Mouse (Mus musculus): Measurements from ENCODE around the gene Gm42791.

Gm42791 gene

DNA sequence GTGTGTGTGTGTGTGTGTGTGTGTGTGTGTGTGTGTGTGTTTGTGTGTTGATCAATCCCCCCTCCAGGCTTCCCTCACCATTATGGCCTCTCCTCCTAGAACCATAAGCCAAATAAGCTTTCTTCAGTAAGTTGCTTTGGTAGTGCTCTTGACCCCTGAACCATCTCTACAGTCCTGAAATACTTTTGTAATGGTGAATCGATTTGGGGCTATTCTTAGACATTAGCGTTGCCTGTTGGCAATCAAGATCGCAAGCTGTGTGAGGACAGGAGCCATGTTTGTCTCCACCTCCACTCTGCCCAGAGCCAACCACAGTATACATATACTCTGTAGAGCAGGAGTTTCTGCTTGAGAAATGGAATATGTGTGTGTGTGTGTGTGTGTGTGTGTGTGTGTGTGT lies 14.2 kb upstream of the Gm42791 start:
- no peak for DNase-seq (ENCODE audit: low read depth, low spot score)

DNA sequence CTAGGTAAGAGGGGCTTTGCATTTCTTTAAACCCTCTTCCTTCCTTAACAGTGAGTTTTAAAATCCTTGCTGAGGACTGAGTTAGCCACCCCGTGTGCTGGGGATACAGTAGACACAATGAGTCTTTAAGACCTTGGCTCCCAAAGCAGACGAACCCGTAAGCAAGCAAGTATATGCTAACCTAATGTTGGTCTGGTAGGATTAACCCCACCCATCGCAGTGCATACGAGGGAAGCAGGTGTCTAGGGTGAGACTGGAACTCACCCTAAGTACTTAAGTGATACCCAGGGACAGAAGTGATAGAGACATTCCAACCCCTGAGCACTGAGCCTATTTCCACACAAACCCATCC lies 12.3 kb upstream of the Gm42791 start:
- no peak for DNase-seq (ENCODE audit: low read depth, low spot score)

DNA sequence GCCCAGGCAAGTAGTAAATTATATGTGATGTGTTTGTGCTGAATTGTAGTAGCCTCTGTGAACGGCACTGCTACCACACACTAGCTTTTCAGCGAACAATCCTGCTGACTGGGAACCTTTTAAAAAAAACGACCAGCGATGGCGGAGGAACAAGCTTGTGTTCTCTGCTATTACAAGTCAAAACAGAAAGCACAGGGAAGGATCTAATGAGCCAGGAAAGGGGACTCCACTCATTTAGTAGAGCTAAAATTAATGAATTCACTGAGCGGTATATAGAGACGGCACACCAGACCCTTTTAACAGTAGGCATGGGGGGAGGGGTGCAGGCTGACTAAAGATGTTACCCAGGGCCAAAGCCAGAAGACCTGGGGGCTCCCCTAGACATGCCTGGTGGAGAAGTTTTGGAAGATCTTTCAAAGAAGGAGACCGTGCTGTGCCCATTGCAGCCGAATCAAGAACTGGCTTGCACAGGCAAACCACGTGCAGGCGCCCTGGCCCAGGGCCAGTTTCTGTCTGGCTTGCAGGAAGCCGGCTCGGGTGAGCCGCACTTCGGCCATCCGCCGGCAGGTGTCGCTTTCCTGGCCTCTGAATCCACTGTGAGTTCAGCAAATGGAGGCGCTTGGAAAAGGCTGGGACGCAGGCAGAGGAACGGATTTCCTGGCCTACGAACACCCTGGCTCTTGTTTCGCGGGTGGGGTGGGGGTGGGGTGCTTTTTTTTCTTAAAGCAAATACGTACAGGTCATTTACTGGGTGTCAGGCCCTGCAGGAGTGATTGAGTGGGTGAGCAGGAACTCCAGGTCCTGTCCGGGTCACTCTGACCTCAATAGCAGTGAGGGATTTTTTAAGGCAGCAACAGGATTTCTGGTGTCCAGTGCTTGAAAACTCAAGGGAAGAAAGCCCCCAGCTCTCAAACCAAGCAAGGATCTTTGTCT lies 11.7 kb upstream of the Gm42791 start:
- DNase-seq (ENCODE audit: low read depth, low spot score): peak; percentile 97

DNA sequence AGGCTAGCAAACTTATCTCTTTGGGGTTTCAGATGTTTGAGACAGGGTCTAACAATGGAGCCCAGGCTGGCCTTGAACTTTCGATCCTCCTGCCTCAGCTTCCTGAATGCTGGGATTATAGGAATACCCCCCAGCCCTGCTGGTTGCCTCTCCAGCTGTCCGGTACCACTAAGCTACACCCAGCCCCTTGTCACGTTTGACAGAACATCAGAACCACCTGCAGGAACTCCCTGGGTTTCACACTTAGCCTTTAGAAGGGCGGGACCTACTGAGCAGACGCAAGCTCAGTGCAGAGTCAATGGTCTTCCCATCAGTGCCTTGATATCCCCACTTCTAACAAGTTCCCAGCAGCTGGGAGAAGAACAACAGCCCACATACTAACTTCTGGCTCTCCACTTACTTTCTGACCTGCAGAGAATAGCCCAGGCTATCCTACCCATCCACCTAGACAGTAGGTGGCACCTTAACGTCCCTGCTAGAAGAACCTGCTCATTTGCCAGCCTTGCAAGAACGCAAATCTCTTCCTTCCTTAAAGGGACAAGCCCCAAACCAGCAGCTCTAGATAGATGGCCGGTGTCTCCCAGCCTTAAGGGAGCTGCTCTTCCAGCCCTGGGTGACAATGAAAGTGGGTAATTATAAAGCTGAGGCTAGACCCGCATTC lies 10.9 kb upstream of the Gm42791 start:
- no peak for DNase-seq (ENCODE audit: low read depth, low spot score)

DNA sequence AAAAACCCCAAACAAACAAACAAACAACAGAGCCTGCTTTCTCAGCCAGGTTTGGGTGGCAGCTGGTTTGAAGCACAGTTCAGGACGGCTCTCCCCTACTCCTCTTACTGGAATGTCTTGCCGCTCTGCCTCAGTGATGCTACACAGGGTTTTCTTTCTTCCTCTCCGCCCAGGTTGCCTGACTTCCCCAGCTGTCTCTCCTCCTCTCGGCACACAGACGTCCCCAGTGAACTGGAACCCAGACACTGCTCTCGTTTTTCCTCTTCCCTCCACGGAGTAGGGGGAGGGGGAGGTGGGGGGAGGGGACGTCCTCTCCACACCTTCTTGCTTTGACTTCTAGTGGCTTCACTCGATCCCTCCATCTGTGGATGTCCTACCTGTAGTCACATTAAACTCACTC lies 10.1 kb upstream of the Gm42791 start:
- no peak for DNase-seq (ENCODE audit: low read depth, low spot score)

DNA sequence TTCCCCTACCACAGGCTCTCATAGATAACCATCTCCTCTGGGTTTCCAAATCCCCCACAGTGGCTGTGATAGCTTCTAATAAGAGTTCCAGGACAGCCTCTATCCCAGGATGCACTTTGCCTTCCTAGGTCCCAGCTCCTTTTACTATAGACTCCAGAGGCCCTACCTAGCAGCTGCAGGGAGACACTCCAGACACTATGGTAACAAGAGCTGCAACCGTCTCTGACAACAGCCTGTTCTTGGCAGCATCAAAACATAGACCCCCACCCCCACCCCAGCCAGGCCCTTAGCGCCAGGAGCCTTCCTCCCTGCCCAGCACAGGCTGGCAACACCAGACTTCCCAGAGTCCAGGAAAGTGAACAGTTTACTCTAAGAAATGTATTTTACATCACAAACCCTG lies 8.2 kb upstream of the Gm42791 start:
- no peak for DNase-seq (ENCODE audit: low read depth, low spot score)

DNA sequence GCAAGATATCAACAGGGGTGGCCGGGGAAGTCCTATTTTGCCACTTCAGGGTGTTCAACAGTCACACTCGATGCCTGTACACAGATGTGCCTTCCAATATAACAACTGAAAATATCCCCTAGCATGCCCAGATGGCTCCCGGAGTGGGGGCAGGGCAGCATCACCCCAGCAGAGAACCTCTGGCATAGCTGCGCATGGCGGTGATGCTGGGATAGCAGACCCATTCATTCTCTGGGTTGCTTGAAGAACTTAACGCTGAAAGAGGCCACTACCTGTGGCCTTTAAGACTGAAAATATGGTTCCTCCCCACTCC lies 7.8 kb upstream of the Gm42791 start:
- DNase-seq (ENCODE audit: low read depth, low spot score): no peak

DNA sequence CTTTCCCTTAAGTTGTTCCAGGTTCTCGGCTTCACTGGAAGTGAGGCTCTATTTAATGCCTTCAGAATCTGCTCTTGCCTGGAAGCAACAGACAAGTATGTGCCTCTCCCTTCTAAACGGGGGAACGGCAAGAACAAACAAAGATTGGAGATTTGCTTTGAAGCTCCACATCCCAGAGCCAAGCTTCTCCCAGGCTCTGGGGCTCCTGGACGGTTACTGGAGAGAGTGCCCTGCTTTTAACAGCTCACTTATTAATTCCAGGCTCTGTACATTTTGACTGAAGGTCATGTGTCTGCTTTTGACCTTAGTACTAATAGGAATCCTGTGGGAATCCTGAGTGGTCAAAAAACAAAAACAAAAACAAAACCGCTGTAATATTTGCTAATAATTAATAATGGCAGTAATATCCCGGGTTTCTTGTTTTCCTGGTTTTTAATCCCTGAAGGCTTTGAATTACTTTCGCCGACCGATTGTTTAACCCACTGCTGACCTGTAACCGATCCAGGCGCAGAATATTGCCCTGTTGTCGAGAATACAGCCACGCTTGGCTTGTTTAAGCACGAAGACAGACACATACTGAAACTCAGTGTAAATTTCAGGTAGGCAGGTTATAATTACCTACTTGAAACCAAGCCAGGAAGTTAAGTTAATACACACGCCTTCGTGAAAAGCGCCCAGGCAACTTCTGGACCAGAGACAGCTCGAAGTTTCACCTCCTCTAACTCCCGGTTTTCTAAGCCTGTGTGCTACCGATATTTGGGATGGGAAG lies 7.3 kb upstream of the Gm42791 start:
- DNase-seq (ENCODE audit: low read depth, low spot score): no peak

DNA sequence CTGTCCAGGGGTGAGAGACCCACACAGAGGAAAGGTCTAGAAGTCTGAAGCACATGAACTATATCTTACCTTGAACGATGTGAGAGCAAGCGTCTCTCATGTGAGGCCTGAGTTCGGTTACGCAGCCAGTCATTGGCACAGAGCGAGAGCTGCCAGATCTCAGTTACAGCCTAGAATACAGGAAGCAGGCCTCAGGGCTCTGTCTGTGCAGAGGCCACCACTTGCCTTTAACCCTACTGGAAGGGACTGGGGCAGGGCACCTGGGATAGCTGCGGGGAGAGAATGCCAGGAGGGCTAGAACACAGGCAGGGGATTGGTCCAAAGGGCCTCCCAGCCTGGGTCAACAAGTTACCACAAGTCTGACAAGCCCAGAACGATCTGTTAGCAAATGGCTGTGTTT lies 4.9 kb upstream of the Gm42791 start:
- DNase-seq (ENCODE audit: low read depth, low spot score): no peak

DNA sequence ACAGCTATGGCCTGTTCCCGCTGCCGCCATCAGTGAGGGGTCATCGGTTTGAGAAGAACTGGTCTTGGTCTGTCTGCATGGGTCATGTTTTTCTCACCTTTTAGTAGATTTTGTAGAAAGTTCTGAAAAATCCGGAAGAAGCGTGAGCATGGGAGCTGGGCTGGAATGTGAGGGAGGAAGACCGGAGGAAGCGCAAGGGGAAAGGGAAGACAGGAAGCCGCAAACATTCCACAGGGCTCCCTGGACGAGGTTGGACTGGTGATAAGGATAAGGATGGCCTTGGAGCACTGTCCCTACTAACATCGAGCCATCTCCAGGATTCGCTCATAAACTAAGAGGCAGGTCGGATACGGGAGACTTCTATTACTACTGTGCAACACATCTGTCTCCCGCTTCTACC lies 3.6 kb upstream of the Gm42791 start:
- DNase-seq (ENCODE audit: low read depth, low spot score): no peak

DNA sequence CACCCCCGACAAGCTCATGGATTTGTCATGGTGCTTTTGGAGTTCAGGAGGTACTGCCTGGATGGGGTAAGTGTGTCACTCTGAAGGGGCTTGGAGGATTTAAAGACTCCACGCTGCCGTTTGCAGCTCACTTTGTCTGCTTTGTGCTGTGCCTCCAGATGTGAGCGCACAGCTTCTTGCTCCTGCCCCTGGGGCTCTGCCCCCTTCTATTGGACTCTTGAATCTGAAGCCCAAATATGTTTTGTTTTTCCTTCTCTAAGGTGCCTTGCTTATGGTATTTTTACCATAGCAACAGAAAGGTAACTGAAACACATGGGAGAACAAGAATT lies 1.7 kb upstream of the Gm42791 start:
- DNase-seq (ENCODE audit: low read depth, low spot score): no peak

DNA sequence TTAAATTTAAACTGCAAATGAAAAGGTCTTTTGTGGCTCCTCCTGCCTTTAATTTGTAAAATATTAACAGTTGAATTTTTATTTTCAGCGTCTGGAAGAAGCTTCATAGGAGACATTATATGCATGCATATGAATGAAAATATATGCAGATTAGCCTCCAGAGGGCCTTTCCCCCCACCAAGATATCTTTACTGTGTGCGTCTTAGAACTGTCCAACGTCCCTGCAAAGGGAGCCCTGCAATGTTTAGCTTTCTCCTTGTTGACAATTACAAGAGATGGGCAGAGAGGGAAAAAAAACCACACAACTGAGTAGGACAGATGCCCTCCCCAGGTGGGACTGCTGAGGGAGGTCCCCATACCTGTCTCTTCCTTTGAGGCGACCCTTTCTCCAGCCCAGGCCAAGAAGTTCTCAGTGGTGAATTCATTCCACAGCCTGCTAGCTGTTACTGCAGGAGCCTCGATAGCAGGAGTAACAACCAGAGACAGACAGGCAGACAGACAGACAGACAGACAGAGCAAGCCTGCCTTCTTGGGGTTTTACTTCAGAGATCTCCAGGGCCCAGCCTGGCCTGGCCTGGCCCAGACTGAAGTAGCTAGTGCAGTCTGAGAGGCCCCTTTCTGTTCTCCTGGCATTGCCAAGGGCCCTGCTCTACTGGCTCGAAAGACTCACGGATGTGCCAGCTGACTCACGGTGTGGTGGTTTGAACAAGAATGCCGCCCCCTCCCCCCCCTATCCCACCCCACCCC lies 1.2 kb upstream of the Gm42791 start:
- no peak for DNase-seq (ENCODE audit: low read depth, low spot score)

DNA sequence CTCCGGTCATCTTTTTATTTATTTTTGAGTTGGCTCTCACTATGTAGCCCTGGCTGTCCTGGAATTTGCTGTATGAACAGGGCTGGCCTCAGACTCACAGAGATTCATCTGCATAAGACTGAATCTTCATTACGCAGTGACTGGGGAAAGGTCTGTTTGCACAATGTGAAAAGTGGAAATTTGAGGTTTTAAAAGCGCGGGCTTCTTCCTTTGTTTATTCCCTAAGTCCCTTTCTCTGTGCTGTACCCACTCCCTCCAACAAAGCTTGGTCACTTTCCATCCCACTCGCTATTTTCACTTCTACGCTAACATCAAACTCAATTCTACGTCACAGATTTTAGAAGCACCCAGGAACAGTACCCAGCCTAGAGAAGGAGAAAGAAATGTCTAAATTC lies 639 bp downstream of the Gm42791 start:
- no peak for DNase-seq (ENCODE audit: low read depth, low spot score)

DNA sequence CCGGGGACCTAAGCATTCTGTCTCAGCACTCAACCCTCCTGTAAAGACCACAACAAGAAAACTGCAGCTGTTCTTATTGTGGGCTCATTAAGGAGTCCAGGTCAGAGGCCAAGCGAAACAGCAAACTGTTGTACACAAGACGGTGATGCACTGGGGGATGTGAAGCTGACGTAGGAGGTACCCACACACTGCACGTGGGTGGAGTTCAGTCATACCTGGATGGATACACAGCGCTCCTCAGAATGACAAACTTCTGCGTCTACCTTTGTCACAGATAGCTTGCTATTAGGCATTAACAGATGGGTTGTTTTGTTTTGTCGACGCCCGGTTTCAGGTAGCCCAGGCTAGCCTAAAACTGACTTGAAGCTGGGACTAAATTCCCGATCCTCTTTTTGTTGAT lies 2.3 kb downstream of the Gm42791 start:
- no peak for DNase-seq (ENCODE audit: low read depth, low spot score)

DNA sequence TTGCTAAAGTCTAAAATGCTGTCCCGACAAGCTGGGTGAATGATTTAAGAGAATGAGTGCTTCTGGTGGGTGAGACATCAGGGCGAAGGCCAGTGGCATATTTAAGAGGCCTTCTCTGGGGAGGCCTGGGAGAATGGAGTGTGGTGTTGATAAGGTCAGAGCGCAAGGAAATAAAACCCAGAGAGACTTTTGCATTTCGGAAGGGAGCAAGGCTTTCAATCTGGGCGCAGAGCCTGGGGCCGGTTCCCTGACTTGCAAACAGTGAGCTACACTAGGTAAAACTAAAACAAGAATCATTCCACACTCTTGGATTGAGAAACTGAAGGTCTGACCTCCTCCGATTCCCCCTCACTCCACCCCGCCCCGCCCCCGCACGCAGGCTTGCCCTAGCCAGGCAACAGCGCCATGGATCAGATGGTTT lies 4.0 kb downstream of the Gm42791 start:
- no peak for DNase-seq (ENCODE audit: low read depth, low spot score)

DNA sequence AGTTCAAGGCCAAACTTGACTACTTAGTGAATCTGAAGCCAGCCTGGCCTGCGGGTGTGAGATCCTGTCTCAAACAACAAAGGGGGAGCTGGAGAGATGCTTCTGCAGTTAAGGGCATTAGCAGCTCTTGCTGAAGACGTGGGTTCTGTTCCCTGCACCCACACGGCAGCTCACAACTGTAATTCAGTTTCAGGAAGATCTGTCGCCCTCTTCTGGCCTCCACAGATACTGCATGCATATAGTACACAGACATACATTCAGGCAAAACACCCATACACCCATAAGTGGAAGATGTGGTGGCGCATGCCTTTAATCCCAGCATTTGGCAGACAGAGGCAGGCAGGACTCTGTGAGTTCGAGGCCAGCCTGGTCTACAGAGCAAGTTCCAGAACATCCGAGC lies 5.5 kb downstream of the Gm42791 start:
- no peak for DNase-seq (ENCODE audit: low read depth, low spot score)

DNA sequence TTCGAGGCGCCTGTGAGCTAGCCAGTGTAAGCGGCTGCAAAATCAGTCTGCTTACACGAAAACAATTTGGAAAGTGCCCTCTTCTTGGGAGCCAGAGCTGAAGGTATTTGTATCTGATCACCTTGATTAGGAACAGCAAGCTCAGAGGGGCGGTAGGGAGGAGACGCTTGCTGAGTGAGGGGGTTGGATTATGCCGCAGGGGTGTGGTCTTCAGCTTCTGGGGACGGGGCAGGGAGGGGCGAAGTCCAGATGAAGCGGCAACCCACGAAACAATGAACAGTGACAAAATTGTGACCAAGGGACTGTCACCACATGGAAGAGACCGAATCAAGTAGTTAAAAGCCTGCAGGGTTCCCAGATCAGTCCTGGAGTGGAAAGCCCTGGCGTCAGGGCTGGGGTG lies 10.0 kb downstream of the Gm42791 start:
- no peak for DNase-seq (ENCODE audit: low read depth, low spot score)

DNA sequence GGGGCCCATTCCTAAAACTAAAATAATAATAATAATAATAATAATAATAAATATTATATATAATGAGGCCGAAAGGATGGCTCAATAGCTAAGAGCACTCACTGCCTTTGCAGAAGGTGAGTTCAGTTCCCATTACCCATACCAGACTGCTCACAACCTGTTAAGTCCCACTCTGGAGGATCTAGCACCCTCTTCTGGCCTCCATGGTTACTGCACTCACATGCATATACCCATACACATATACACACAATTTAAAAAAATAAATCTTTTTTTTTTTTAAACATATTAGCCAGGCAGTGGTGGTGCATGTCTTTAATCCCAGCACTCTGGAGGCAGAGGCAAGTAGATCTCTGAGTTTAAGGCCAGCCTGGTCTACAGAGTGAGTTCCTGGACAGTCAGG lies 11.3 kb downstream of the Gm42791 start:
- no peak for DNase-seq (ENCODE audit: low read depth, low spot score)

DNA sequence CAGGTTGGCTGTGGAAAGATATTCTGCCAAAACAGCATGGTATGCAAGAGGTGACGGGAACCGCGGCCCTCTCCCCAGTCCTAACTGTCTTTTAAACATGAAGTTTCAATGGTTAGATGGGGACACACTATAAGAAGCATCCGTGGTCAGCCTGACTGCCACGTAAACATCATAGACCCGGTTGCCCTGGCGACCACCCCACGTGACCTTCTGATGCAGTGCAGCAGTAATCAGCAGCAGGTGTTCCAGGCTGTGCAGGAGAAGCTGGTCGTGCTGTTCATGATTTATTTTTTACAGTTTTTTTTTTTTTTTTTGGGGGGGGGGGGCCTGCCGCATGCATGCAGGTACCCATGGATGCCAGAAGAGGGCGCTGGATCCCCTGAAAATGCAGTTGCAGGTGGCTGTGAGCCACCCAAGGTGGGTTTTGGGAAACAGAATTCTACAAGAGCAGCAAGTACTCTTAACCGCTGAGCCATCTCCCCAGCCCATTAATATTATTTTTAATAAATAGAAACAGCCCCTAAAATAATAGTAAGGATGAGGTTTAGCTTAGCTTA lies 11.8 kb downstream of the Gm42791 start:
- no peak for DNase-seq (ENCODE audit: low read depth, low spot score)

DNA sequence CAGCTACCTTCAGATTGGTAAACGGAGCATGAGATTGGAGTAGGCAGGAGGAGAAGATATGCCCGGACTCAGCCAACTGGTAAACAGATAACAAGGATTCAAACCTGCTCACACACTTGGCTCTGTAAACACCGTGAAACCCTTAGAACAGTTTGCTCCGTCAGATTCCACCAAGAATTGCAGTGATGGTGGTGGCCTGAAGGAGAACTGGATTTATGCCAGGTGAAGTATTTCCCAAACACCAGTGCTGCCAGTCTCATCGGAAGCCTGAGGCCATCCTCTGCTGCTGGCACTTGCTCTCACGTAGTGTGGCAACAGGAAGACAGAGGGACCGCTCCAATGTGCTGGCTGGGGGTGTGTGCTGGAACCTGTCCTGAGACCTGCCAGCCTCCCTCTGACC lies 12.6 kb downstream of the Gm42791 start:
- DNase-seq (ENCODE audit: low read depth, low spot score): no peak

DNA sequence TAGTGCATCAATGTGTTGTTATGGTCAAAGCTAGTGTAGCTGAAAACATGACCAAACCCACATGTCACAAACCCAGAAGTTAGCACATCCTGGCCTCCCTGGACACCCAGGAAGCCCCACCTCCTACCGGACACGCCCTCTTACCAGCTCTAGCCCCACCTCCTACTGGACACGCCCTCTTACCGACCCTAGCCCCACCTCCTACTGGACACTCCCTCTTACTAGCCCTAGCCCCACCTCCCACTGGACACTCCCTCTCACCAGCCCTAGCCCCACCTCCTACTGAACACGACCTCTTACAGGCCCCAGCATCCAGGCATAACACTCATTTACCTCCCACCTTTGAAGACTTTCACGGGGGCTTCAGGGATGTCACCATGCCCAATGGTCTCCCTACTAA lies 14.3 kb downstream of the Gm42791 start:
- DNase-seq (ENCODE audit: low read depth, low spot score): no peak

Data from mesoderm, embryonic 11.5 days (tissue).